Mouse (Mus musculus) adrenal gland, adult 8-10 months (tissue): ENCODE measurements around the gene Lrrd1. TPM values are rescaled to one million over a fixed set of nuclear protein-coding genes. Genes with fewer than 3 reads are reported as not detected.
"Not testable (repeated sequence)": the region's sequence is repeated elsewhere in the genome, so short reads cannot be mapped to it uniquely, and the experiment has no call there.

Source experiments
- DNase-seq: peaks from one replicate; pipeline ENCODE4 v3.0.0; 2022
- total RNA-seq, 4 experiments: library from RNA; stranded (reverse); gene quantifications; 2 replicates each; pipeline ENCODE4 v1.2.4; 2022

The Lrrd1 gene
- under 1 TPM in 3 of 4 experiments, not detected in 1; 0.10 to 0.19 (median 0.15) TPM for total RNA-seq

- no peak for DNase-seq
Measured at GRCm38 (mm10) chr5:3845026-3845425, at the start of gene Lrrd1. TSS of gene Lrrd1 (plus strand) at chr5:3845173.

- not testable (repeated sequence) for DNase-seq
Measured at GRCm38 (mm10) chr5:3797101-3797500, 47.9 kb upstream of the Lrrd1 start.

- DNase-seq: not testable (repeated sequence)
Measured at GRCm38 (mm10) chr5:3798656-3799055, 46.3 kb upstream of the Lrrd1 start.

GRCm38 (mm10) chr5:3800041-3800440 is 44.9 kb upstream of the Lrrd1 start:
- DNase-seq: no peak

GRCm38 (mm10) chr5:3800881-3801280 is 44.1 kb upstream of the Lrrd1 start:
- no peak for DNase-seq

GRCm38 (mm10) chr5:3801672-3802432 is 43.1 kb upstream of the Lrrd1 start:
- DNase-seq: no peak

GRCm38 (mm10) chr5:3802433-3803291 is 42.3 kb upstream of the Lrrd1 start, which contains the start of the genes Ankib1 and Krit1:
TSS of gene Ankib1 (minus strand) at chr5:3802925.
TSS of gene Krit1 (plus strand) at chr5:3803184.
- DNase-seq: peak; percentile 85

GRCm38 (mm10) chr5:3803292-3804165 is 41.4 kb upstream of the Lrrd1 start:
- no peak for DNase-seq

- no peak for DNase-seq
Measured at GRCm38 (mm10) chr5:3808472-3808871, 36.5 kb upstream of the Lrrd1 start.

GRCm38 (mm10) chr5:3834107-3834506 is 10.9 kb upstream of the Lrrd1 start:
- DNase-seq: no peak

GRCm38 (mm10) chr5:3870161-3870560 is 25.2 kb downstream of the Lrrd1 start:
- peak; percentile 13 for DNase-seq

GRCm38 (mm10) chr5:3872348-3872747 is 27.4 kb downstream of the Lrrd1 start:
- no peak for DNase-seq

GRCm38 (mm10) chr5:3873485-3873884 is 28.5 kb downstream of the Lrrd1 start:
- no peak for DNase-seq

GRCm38 (mm10) chr5:3886862-3887261 is 41.9 kb downstream of the Lrrd1 start:
- not testable (repeated sequence) for DNase-seq

GRCm38 (mm10) chr5:3889201-3889600 is 44.2 kb downstream of the Lrrd1 start:
- DNase-seq: no peak

GRCm38 (mm10) chr5:3893459-3894293 is 48.7 kb downstream of the Lrrd1 start, which contains the start of gene Mterf1a:
TSS of gene Mterf1a (minus strand) at chr5:3893933.
- peak; percentile 22 for DNase-seq

GRCm38 (mm10) chr5:3894294-3894619 is 49.3 kb downstream of the Lrrd1 start:
- not testable (repeated sequence) for DNase-seq

- DNase-seq: no peak
Measured at GRCm38 (mm10) chr5:3905471-3905870, 60.5 kb downstream of the Lrrd1 start.
